Mouse (Mus musculus) mouse trophoblast stem cell (cell line): Measurements from ENCODE around the gene Nrxn2.

Source experiments
- in situ Hi-C, 2 experiments: fragments of 300-500 bp; cut with MseI, MboI; formaldehyde crosslinking; loops; 2 replicates in 1 of 2; 3 replicates in 1 of 2; pipeline ENCODE4 v1.15.1; 2025

Nrxn2 gene

GRCm38 (mm10) chr19:6416894-6417761 lies 1.4 kb upstream of the Nrxn2 start:
- in situ Hi-C loops, result no loop called here

GRCm38 (mm10) chr19:6418984-6419692 lies 607 bp downstream of the Nrxn2 start:
- in situ Hi-C loops, result no loop called here

- in situ Hi-C loops, result no loop called here
Observed at GRCm38 (mm10) chr19:6419805-6420310, 1.3 kb downstream of the Nrxn2 start.

GRCm38 (mm10) chr19:6420481-6421210 lies 2.1 kb downstream of the Nrxn2 start:
- in situ Hi-C loops, result no loop called here

- in situ Hi-C loops, result no loop called here
Observed at GRCm38 (mm10) chr19:6421211-6421590, 2.7 kb downstream of the Nrxn2 start.

- in situ Hi-C loops, result no loop called here
Observed at GRCm38 (mm10) chr19:6422014-6422413, 3.5 kb downstream of the Nrxn2 start.

- in situ Hi-C loops, result no loop called here
Observed at GRCm38 (mm10) chr19:6423241-6423640, 4.7 kb downstream of the Nrxn2 start.

GRCm38 (mm10) chr19:6424137-6424881 lies 5.8 kb downstream of the Nrxn2 start:
- in situ Hi-C loops, result no loop called here

GRCm38 (mm10) chr19:6425595-6425994 lies 7.1 kb downstream of the Nrxn2 start:
- in situ Hi-C loops, result no loop called here

- in situ Hi-C loops, result no loop called here
Observed at GRCm38 (mm10) chr19:6426703-6427500, 8.4 kb downstream of the Nrxn2 start.

- in situ Hi-C loops, result no loop called here
Observed at GRCm38 (mm10) chr19:6427653-6428434, 9.3 kb downstream of the Nrxn2 start.

GRCm38 (mm10) chr19:6428501-6429200 lies 10.1 kb downstream of the Nrxn2 start:
- in situ Hi-C loops, result no loop called here

- in situ Hi-C loops, result no loop called here
Observed at GRCm38 (mm10) chr19:6443016-6443415, 24.5 kb downstream of the Nrxn2 start.

GRCm38 (mm10) chr19:6445761-6446423 lies 27.4 kb downstream of the Nrxn2 start:
- in situ Hi-C loops, result no loop called here

- in situ Hi-C loops, result no loop called here
Observed at GRCm38 (mm10) chr19:6446736-6447437, 28.4 kb downstream of the Nrxn2 start.

- in situ Hi-C loops, result no loop called here
Observed at GRCm38 (mm10) chr19:6448752-6449151, 30.2 kb downstream of the Nrxn2 start.

- in situ Hi-C loops, result no loop called here
Observed at GRCm38 (mm10) chr19:6449841-6450240, 31.3 kb downstream of the Nrxn2 start.

- in situ Hi-C loops, result no loop called here
Observed at GRCm38 (mm10) chr19:6452030-6452494, 33.5 kb downstream of the Nrxn2 start.
